8 mouse cellular contexts compared by ENCODE assay signal in the genomic region with DNA sequence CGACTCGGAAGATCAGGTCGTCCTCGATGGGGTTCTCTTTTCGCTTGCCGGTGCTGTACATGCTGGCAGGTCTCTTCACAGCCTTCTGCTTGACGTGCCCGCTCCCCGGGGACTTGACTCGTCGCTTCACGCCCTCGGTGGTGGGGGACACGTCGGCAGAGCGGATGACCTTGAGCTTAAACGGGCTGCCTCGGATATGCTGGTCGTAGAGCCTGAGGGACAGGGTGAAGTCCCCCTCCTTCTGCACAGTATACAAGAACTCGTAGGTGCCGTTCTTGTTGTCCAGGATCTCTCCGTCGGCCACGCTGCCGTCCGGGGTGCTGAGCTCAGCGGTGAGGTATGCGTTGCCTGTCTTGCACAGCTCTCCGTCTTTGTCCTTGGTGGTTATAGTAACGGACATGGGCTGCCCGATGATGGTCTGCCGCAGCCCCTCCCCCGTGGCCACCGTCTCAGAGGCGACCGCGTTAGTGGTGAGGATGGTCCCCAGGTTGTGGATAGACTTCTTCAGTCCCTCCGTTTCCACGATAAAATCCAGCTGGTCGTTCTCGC. TPM values are rescaled to one million over a fixed set of nuclear protein-coding genes. Genes with fewer than 3 reads are reported as not detected.
DNase-seq lines count a peak whose midpoint lies in the region; ATAC-seq and TF ChIP-seq lines count a peak whose summit lies in the region.

No protein-coding gene starts in this region.

- no peak for TF ChIP-seq CTCF in brain, embryonic 14.5 days (IDR thresholded peaks at IDR 0.05; ENCODE audit: borderline replicate concordance, extremely low read depth, insufficient read depth, insufficient read length)
- no peak for TF ChIP-seq CTCF in midbrain, postnatal 0 days (IDR thresholded peaks at IDR 0.05)

- H3K27ac ChIP-seq in heart, embryonic 16.5 days (ENCODE audit: low read length): peak overlapping the region; percentile 71
- H3K27ac ChIP-seq in limb, embryonic 15.5 days: peak overlapping the region; percentile 62
- no peak overlapping the region for H3K27ac ChIP-seq in midbrain, postnatal 0 days (ENCODE audit: low read depth, low read length)

- H3K36me3 ChIP-seq in heart, embryonic 16.5 days (ENCODE audit: control insufficient read depth, insufficient read depth): no peaks in the 10 kb centered on the region
- no peaks in the 10 kb centered on the region for H3K36me3 ChIP-seq in limb, embryonic 15.5 days
- peaks cover 26% of the 10 kb centered on the region for H3K36me3 ChIP-seq in midbrain, postnatal 0 days (ENCODE audit: insufficient read depth, low read length)

- TF ChIP-seq POLR2A in brain, embryonic 14.5 days (IDR thresholded peaks at IDR 0.05; ENCODE audit: borderline replicate concordance, extremely low read depth, insufficient read depth, insufficient read length, poor library complexity, severe bottlenecking): no peak

- no peaks in the 10 kb centered on the region for H3K27me3 ChIP-seq in heart, embryonic 16.5 days (ENCODE audit: control insufficient read depth, insufficient read depth, low read length)
- H3K27me3 ChIP-seq in limb, embryonic 15.5 days: 0 out of 2 replicates have a peak, but pooled peaks cover 8% of the 10 kb centered on the region
- H3K27me3 ChIP-seq in midbrain, postnatal 0 days (ENCODE audit: insufficient read depth, low read length): no peaks in the 10 kb centered on the region

- H3K4me1 ChIP-seq in heart, embryonic 16.5 days (ENCODE audit: control insufficient read depth, insufficient read depth, low read length): peaks cover 7% of the 10 kb centered on the region
- peaks cover 15% of the 10 kb centered on the region for H3K4me1 ChIP-seq in limb, embryonic 15.5 days
- no peaks in the 10 kb centered on the region for H3K4me1 ChIP-seq in midbrain, postnatal 0 days (ENCODE audit: insufficient read depth, low read length)

- 1% methylated on average over 41 of the region's 41 CpGs for WGBS in heart, embryonic 16.5 days
- WGBS in limb, embryonic 15.5 days: 9% methylated on average over 41 of the region's 41 CpGs
- 26% methylated on average over 41 of the region's 41 CpGs for WGBS in midbrain, postnatal 0 days

- no peaks in the 10 kb centered on the region for H3K9me3 ChIP-seq in heart, embryonic 16.5 days (replicated peaks; ENCODE audit: control insufficient read depth, low read length)
- no peaks in the 10 kb centered on the region for H3K9me3 ChIP-seq in limb, embryonic 15.5 days
- no peaks in the 10 kb centered on the region for H3K9me3 ChIP-seq in midbrain, postnatal 0 days (ENCODE audit: low read length)

- DNase-seq in heart, adult 11 months: peak; percentile 91
- no peak for DNase-seq in heart, adult 9 months (ENCODE audit: low spot score in 2 of 2)
- DNase-seq in brain, embryonic 14.5 days (ENCODE audit: low read depth): peak; percentile 58
- DNase-seq in midbrain, postnatal 0 days (ENCODE audit: low spot score): no peak
- DNase-seq in ovary, postnatal 10 days (ENCODE audit: low spot score): no peak

- peak; percentile 66 for ATAC-seq in heart, embryonic 16.5 days (replicated peaks; ENCODE audit: extremely low read depth, insufficient read depth, low FRiP score)
- no peak for ATAC-seq in limb, embryonic 15.5 days (ENCODE audit: insufficient number of reproducible peaks, low FRiP score, low TSS enrichment, low read depth)
- peak; percentile 50; the same call in 1 of the 2 replicates for ATAC-seq in midbrain, postnatal 0 days (ENCODE audit: low FRiP score)
- ATAC-seq in activated CD4-positive, CD25-positive, alpha-beta regulatory T cell, adult 4 months: no peak

- peak overlapping the region; percentile 75 for H3K4me3 ChIP-seq in heart, embryonic 16.5 days (ENCODE audit: low read length)
- peak overlapping the region; percentile 41 for H3K4me3 ChIP-seq in limb, embryonic 15.5 days
- no peak overlapping the region for H3K4me3 ChIP-seq in midbrain, postnatal 0 days (ENCODE audit: low read depth, low read length)

- H3K4me2 ChIP-seq in heart, embryonic 16.5 days (ENCODE audit: low read depth, low read length): peak overlapping the region; percentile 82
- peak overlapping the region; percentile 58 for H3K4me2 ChIP-seq in limb, embryonic 15.5 days
- H3K4me2 ChIP-seq in midbrain, postnatal 0 days (ENCODE audit: low read depth, low read length, poor library complexity, severe bottlenecking): no peak overlapping the region; the same call in 1 of the 2 replicates

- H3K9ac ChIP-seq in heart, embryonic 16.5 days (ENCODE audit: low read length): peak overlapping the region; percentile 81
- 0 out of 2 replicates have a peak overlapping the region, but pooled peaks have one; percentile 1 for H3K9ac ChIP-seq in limb, embryonic 15.5 days
- H3K9ac ChIP-seq in midbrain, postnatal 0 days (replicated peaks; ENCODE audit: low read length, poor library complexity, severe bottlenecking): no peak overlapping the region

RNA-seq across cellular contexts. Expression of a gene that starts 16.7 kb away (rescaled TPM):
- not detected in 2 replicates for polyA plus RNA-seq in brain, embryonic 14.5 days (2012; rRNA removed)
- polyA plus RNA-seq in heart, embryonic 16.5 days (2015; fragmentation: Nextera tagmentation; extraction: Ambion mirVana): 0.24 and 0.32 TPM in 2 replicates
- polyA plus RNA-seq in limb, embryonic 15.5 days (2015; fragmentation: Nextera tagmentation; extraction: Ambion mirVana): 0.79 and 1.6 TPM in 2 replicates
- 0.90 TPM in 1 of 2 replicates, not detected in the other for total RNA-seq in midbrain, postnatal 0 days (2014; rRNA removed)
- polyA plus RNA-seq in midbrain, postnatal 0 days (2015; fragmentation: Nextera tagmentation; extraction: Ambion mirVana): 1.0 and 2.2 TPM in 2 replicates
- not detected for polyA plus RNA-seq in activated CD4-positive, CD25-positive, alpha-beta regulatory T cell, adult 4 months (2017; shearing (Covaris generic))

RNA-seq across cellular contexts. Expression of a gene that starts 35.0 kb away (rescaled TPM):
- 1.7 and 2.5 TPM in 2 replicates for polyA plus RNA-seq in brain, embryonic 14.5 days (2012; rRNA removed)
- 8.5 and 10.6 TPM in 2 replicates for polyA plus RNA-seq in heart, embryonic 16.5 days (2015; fragmentation: Nextera tagmentation; extraction: Ambion mirVana)
- 11.1 and 11.2 TPM in 2 replicates for polyA plus RNA-seq in limb, embryonic 15.5 days (2015; fragmentation: Nextera tagmentation; extraction: Ambion mirVana)
- 1.9 TPM in 1 of 2 replicates, not detected in the other for total RNA-seq in midbrain, postnatal 0 days (2014; rRNA removed)
- polyA plus RNA-seq in midbrain, postnatal 0 days (2015; fragmentation: Nextera tagmentation; extraction: Ambion mirVana): 1.8 and 2.5 TPM in 2 replicates
- 1 to 10 TPM; 1.7 to 3.8 TPM for polyA plus RNA-seq in activated CD4-positive, CD25-positive, alpha-beta regulatory T cell, adult 4 months (2017; shearing (Covaris generic))

Comparison
In these comparisons a context has a peak if more than half of its experiments do, and no peak if none do; other contexts are left out.
1. DNase-seq: peak in heart, adult 11 months (single experiment) and brain, embryonic 14.5 days (single experiment); none in heart, adult 9 months (0 of 2), midbrain, postnatal 0 days (single experiment) and ovary, postnatal 10 days (single experiment).
2. ATAC-seq: peak in heart, embryonic 16.5 days (single experiment) and midbrain, postnatal 0 days (single experiment); none in limb, embryonic 15.5 days (single experiment) and activated CD4-positive, CD25-positive, alpha-beta regulatory T cell, adult 4 months (single experiment).